8 mouse cellular contexts compared by ENCODE assay signal in genomic region chr7:47050366-47050765, GRCm38 (mm10). TPM values are rescaled to one million over a fixed set of nuclear protein-coding genes. Genes with fewer than 3 reads are reported as not detected.
DNase-seq lines count a peak whose midpoint lies in the region; ATAC-seq and TF ChIP-seq lines count a peak whose summit lies in the region.

TSS of gene Tmem86a (plus strand) at chr7:47050601.

- peaks cover 20% of the 10 kb centered on the region for H3K4me1 ChIP-seq in E14TG2a.4 (replicated peaks; ENCODE audit: low read depth, low read length)
- H3K4me1 ChIP-seq in forebrain, embryonic 12.5 days, result peaks cover 19% of the 10 kb centered on the region
- peaks cover 31% of the 10 kb centered on the region for H3K4me1 ChIP-seq in heart, postnatal 0 days (ENCODE audit: control insufficient read depth, insufficient read depth)
- H3K4me1 ChIP-seq in liver, embryonic 16.5 days (ENCODE audit: control insufficient read depth, low read depth, low read length), result peaks cover 18% of the 10 kb centered on the region
- peaks cover 27% of the 10 kb centered on the region for H3K4me1 ChIP-seq in neural tube, embryonic 13.5 days (replicated peaks)
- H3K4me1 ChIP-seq in testis, adult 2 months (ENCODE audit: control insufficient read depth, insufficient read depth, low read length), result peaks cover 9% of the 10 kb centered on the region

- H3K27me3 ChIP-seq in E14TG2a.4 (ENCODE audit: insufficient read depth, low read length), result peaks cover 44% of the 10 kb centered on the region
- 0 out of 2 replicates have a peak, but pooled peaks cover 11% of the 10 kb centered on the region for H3K27me3 ChIP-seq in forebrain, embryonic 12.5 days
- H3K27me3 ChIP-seq in heart, postnatal 0 days (ENCODE audit: control insufficient read depth, insufficient read depth, low read length), result no peaks in the 10 kb centered on the region
- H3K27me3 ChIP-seq in liver, embryonic 16.5 days (ENCODE audit: control insufficient read depth, insufficient read depth, low read depth, low read length), result no peaks in the 10 kb centered on the region; the same call in 1 of the 2 replicates
- H3K27me3 ChIP-seq in neural tube, embryonic 13.5 days, result peaks cover 6% of the 10 kb centered on the region; the same call in 1 of the 2 replicates
- H3K27me3 ChIP-seq in testis, adult 2 months (ENCODE audit: control insufficient read depth, insufficient read depth, low read length), result no peaks in the 10 kb centered on the region

- ATAC-seq in forebrain, embryonic 12.5 days (ENCODE audit: low FRiP score), result peak; percentile 100
- ATAC-seq in heart, postnatal 0 days (ENCODE audit: insufficient read depth, low read depth), result peak; percentile 96
- peak; percentile 94 for ATAC-seq in liver, embryonic 16.5 days (ENCODE audit: low read depth)
- peak; percentile 99 for ATAC-seq in neural tube, embryonic 13.5 days (ENCODE audit: low read depth)

- WGBS in forebrain, embryonic 12.5 days, result under 1% methylated on average over 33 of the region's 33 CpGs
- WGBS in heart, postnatal 0 days, result 1% methylated on average over 33 of the region's 33 CpGs
- WGBS in liver, embryonic 16.5 days (ENCODE audit: insufficient replicate concordance), result under 1% methylated on average over 33 of the region's 33 CpGs
- WGBS in neural tube, embryonic 13.5 days, result under 1% methylated on average over 30 of the region's 33 CpGs

- H3K4me3 ChIP-seq in E14TG2a.4 (replicated peaks; ENCODE audit: low read length), result peak within 1 kb of the TSS; percentile 90
- H3K4me3 ChIP-seq in forebrain, embryonic 12.5 days (replicated peaks), result peak within 1 kb of the TSS; percentile 91
- H3K4me3 ChIP-seq in heart, postnatal 0 days (ENCODE audit: low read depth, low read length), result peak within 1 kb of the TSS; percentile 59
- H3K4me3 ChIP-seq in liver, embryonic 16.5 days (ENCODE audit: low read depth, low read length), result peak within 1 kb of the TSS; percentile 70
- peak within 1 kb of the TSS; percentile 85 for H3K4me3 ChIP-seq in neural tube, embryonic 13.5 days
- H3K4me3 ChIP-seq in testis, adult 2 months (ENCODE audit: control insufficient read depth, low read depth, low read length), result peak within 1 kb of the TSS; percentile 86

- no peak for TF ChIP-seq CTCF in E14TG2a.4 (conservative IDR thresholded peaks at IDR 0.05; ENCODE audit: low read length)
- no peak for TF ChIP-seq CTCF in heart, postnatal 0 days (IDR thresholded peaks at IDR 0.05; ENCODE audit: low read depth)
- no peak for TF ChIP-seq CTCF in testis, adult 2 months (IDR thresholded peaks at IDR 0.05; ENCODE audit: control insufficient read depth, insufficient read depth, insufficient replicate concordance, low read depth, low read length)

- H3K4me2 ChIP-seq in forebrain, embryonic 12.5 days, result peak within 1 kb of the TSS; percentile 84
- peak within 1 kb of the TSS; percentile 70 for H3K4me2 ChIP-seq in heart, postnatal 0 days (ENCODE audit: low read depth, low read length)
- peak within 1 kb of the TSS; percentile 93 for H3K4me2 ChIP-seq in liver, embryonic 16.5 days (ENCODE audit: low read depth, low read length)
- peak within 1 kb of the TSS; percentile 83 for H3K4me2 ChIP-seq in neural tube, embryonic 13.5 days

- TF ChIP-seq POLR2A in testis, adult 2 months (IDR thresholded peaks at IDR 0.05; ENCODE audit: control insufficient read depth, low read depth, low read length), result peak; percentile 87

- peak within 1 kb of the TSS; percentile 86 for H3K9ac ChIP-seq in forebrain, embryonic 12.5 days
- peak within 1 kb of the TSS; percentile 63 for H3K9ac ChIP-seq in heart, postnatal 0 days (replicated peaks; ENCODE audit: low read depth, low read length)
- H3K9ac ChIP-seq in liver, embryonic 16.5 days (ENCODE audit: low read depth, low read length), result peak within 1 kb of the TSS; percentile 72
- H3K9ac ChIP-seq in neural tube, embryonic 13.5 days, result peak within 1 kb of the TSS; percentile 89

- H3K9me3 ChIP-seq in E14TG2a.4 (ENCODE audit: low read length), result no peaks in the 10 kb centered on the region
- no peaks in the 10 kb centered on the region for H3K9me3 ChIP-seq in forebrain, embryonic 12.5 days
- H3K9me3 ChIP-seq in heart, postnatal 0 days (replicated peaks; ENCODE audit: control insufficient read depth, low read length), result no peaks in the 10 kb centered on the region
- H3K9me3 ChIP-seq in liver, embryonic 16.5 days (replicated peaks; ENCODE audit: control insufficient read depth, low read length), result no peaks in the 10 kb centered on the region
- no peaks in the 10 kb centered on the region for H3K9me3 ChIP-seq in neural tube, embryonic 13.5 days

- no peak for TF ChIP-seq EP300 in heart, postnatal 0 days (IDR thresholded peaks at IDR 0.05; ENCODE audit: low read depth)

- peak; percentile 84 for DNase-seq in c-Kit-positive CD71-positive TER-119-positive erythroid progenitor cells, embryonic 14.5 days (ENCODE audit: low spot score)
- DNase-seq in heart, postnatal 0 days (ENCODE audit: low spot score), result peak; percentile 95
- peak; percentile 97 to 98 for DNase-seq in kidney, postnatal 4 days

- 0 out of 2 replicates have a peak, but pooled peaks cover 7% of the 10 kb centered on the region for H3K36me3 ChIP-seq in E14TG2a.4 (ENCODE audit: insufficient read depth, low read length)
- H3K36me3 ChIP-seq in forebrain, embryonic 12.5 days (replicated peaks), result peaks cover 6% of the 10 kb centered on the region
- 0 out of 2 replicates have a peak, but pooled peaks cover 3% of the 10 kb centered on the region for H3K36me3 ChIP-seq in heart, postnatal 0 days (replicated peaks; ENCODE audit: control insufficient read depth, insufficient read depth, low read length)
- no peaks in the 10 kb centered on the region for H3K36me3 ChIP-seq in liver, embryonic 16.5 days (ENCODE audit: control insufficient read depth, insufficient read depth)
- peaks cover 17% of the 10 kb centered on the region for H3K36me3 ChIP-seq in neural tube, embryonic 13.5 days
- H3K36me3 ChIP-seq in testis, adult 2 months (ENCODE audit: control insufficient read depth, insufficient read depth, low read length), result no peaks in the 10 kb centered on the region

- H3K27ac ChIP-seq in forebrain, embryonic 12.5 days, result peak within 1 kb of the TSS; percentile 90
- peak within 1 kb of the TSS; percentile 82 for H3K27ac ChIP-seq in heart, postnatal 0 days (ENCODE audit: low read depth)
- H3K27ac ChIP-seq in liver, embryonic 16.5 days (ENCODE audit: low read length), result peak within 1 kb of the TSS; percentile 83
- peak within 1 kb of the TSS; percentile 98 for H3K27ac ChIP-seq in neural tube, embryonic 13.5 days (replicated peaks)
- peak within 1 kb of the TSS; percentile 83 for H3K27ac ChIP-seq in testis, adult 2 months (ENCODE audit: control insufficient read depth, insufficient read depth, low read depth, low read length)

RNA-seq across cellular contexts. Expression of gene Tmem86a, which starts in this region (rescaled TPM):
- 13.9 and 15.2 TPM in 2 replicates for polyA plus RNA-seq in forebrain, embryonic 12.5 days (2016; fragmentation: Nextera tagmentation; extraction: Ambion mirVana)
- total RNA-seq in heart, postnatal 0 days (2014; rRNA removed; ENCODE audit: low replicate concordance), result 12.8 and 18.5 TPM in 2 replicates
- polyA plus RNA-seq in heart, postnatal 0 days (2015; fragmentation: Nextera tagmentation; extraction: Ambion mirVana), result 32.0 and 32.3 TPM in 2 replicates
- polyA plus RNA-seq in liver, embryonic 16.5 days (2015; fragmentation: Nextera tagmentation; extraction: Ambion mirVana), result 25.3 and 25.6 TPM in 2 replicates
- polyA plus RNA-seq in neural tube, embryonic 13.5 days (2015; fragmentation: Nextera tagmentation; extraction: Ambion mirVana), result 23.3 and 25.8 TPM in 2 replicates
- 37.3 and 42.8 TPM in 2 replicates for polyA plus RNA-seq in testis, adult 2 months (2012; rRNA removed)

Comparison
In these comparisons a context has a peak if more than half of its experiments do, and no peak if none do; other contexts are left out.
1. Peak in every context shown above with its lines: DNase-seq, ATAC-seq, H3K4me3 ChIP-seq and H3K27ac ChIP-seq.